23 mouse cellular contexts compared by ENCODE assay signal in genomic region chr4:126330295-126330694, GRCm38 (mm10). TPM values are rescaled to one million over a fixed set of nuclear protein-coding genes. Genes with fewer than 3 reads are reported as not detected.
DNase-seq lines count a peak whose midpoint lies in the region; ATAC-seq and TF ChIP-seq lines count a peak whose summit lies in the region.
"Had no signal": no experiment of that assay in that cellular context is flagged by ENCODE, and none has a peak within 500 bp of the region (broad histone marks: within the 10 kb centered on the region; RNA-seq: fewer than 3 reads in every experiment).

No protein-coding gene starts in this region.

- H3K9ac ChIP-seq in lung, postnatal 0 days (replicated peaks; ENCODE audit: low read depth), result no peak overlapping the region
- no peak overlapping the region for H3K9ac ChIP-seq in neural tube, embryonic 15.5 days (replicated peaks)

- H3K4me2 ChIP-seq in lung, postnatal 0 days (replicated peaks; ENCODE audit: low read depth, low read length), result no peak overlapping the region
- no peak overlapping the region for H3K4me2 ChIP-seq in neural tube, embryonic 15.5 days

- no peak overlapping the region for H3K4me3 ChIP-seq in heart, embryonic 10.5 days
- no peak overlapping the region for H3K4me3 ChIP-seq in lung, postnatal 0 days (ENCODE audit: low read depth, low read length)
- no peak overlapping the region for H3K4me3 ChIP-seq in neural tube, embryonic 15.5 days (replicated peaks)

- TF ChIP-seq EP300 in lung, postnatal 0 days (IDR thresholded peaks at IDR 0.05), result no peak

- ATAC-seq in lung, postnatal 0 days, result peak; percentile 73
- no peak for ATAC-seq in neural tube, embryonic 15.5 days (ENCODE audit: low FRiP score)
- ATAC-seq: activated CD4-positive, CD25-positive, alpha-beta regulatory T cell, adult 4 months; CD4-positive, CD25-positive, alpha-beta regulatory T cell, adult 4 months; Patski had no signal

- TF ChIP-seq CTCF in lung, postnatal 0 days (IDR thresholded peaks at IDR 0.05), result no peak

- WGBS in heart, embryonic 10.5 days, result 86% methylated on average over 4 of the region's 4 CpGs
- WGBS in lung, postnatal 0 days, result 61% methylated on average over 4 of the region's 4 CpGs
- WGBS in neural tube, embryonic 15.5 days, result 94% methylated on average over 4 of the region's 4 CpGs

- no peaks in the 10 kb centered on the region; the same call in 1 of the 2 replicates for H3K36me3 ChIP-seq in heart, embryonic 10.5 days
- H3K36me3 ChIP-seq in lung, postnatal 0 days (ENCODE audit: insufficient read depth, low read length), result no peaks in the 10 kb centered on the region
- H3K36me3 ChIP-seq in neural tube, embryonic 15.5 days, result 0 out of 2 replicates have a peak, but pooled peaks cover 4% of the 10 kb centered on the region

- peaks cover 9% of the 10 kb centered on the region for H3K27me3 ChIP-seq in heart, embryonic 10.5 days (ENCODE audit: insufficient read depth, poor library complexity, severe bottlenecking)
- no peaks in the 10 kb centered on the region for H3K27me3 ChIP-seq in lung, postnatal 0 days (replicated peaks; ENCODE audit: insufficient read depth, low read length)
- peaks cover 3% of the 10 kb centered on the region; the same call in 1 of the 2 replicates for H3K27me3 ChIP-seq in neural tube, embryonic 15.5 days (replicated peaks)
- H3K27me3 ChIP-seq: CH12.LX, Patski had no signal

- peak; percentile 71 for DNase-seq in heart, adult 11 months
- no peak for DNase-seq in heart, adult 8-10 months (ENCODE audit: low spot score)
- peak; percentile 55 for DNase-seq in heart, embryonic 10.5 days (ENCODE audit: low spot score)
- no peak for DNase-seq in heart, postnatal 4 days
- DNase-seq in lung, postnatal 0 days (ENCODE audit: low spot score), result no peak
- DNase-seq in lung, postnatal 14 days, result no peak
- DNase-seq in neural tube, embryonic 10.5 days (ENCODE audit: extremely low spot score, low spot score), result peak; percentile 6
- DNase-seq: adrenal gland, adult 2 months; adrenal gland, adult 8-10 months; adrenal gland, postnatal 10 days; adrenal gland, postnatal 14 days; adrenal gland, postnatal 25 days; adrenal gland, postnatal 36 days; B cell, adult 2 months; cerebellum, adult 11 months; cerebellum, adult 11-12 months had no signal

- no peak overlapping the region for H3K27ac ChIP-seq in heart, embryonic 10.5 days
- no peak overlapping the region for H3K27ac ChIP-seq in lung, postnatal 0 days (ENCODE audit: low read length)
- H3K27ac ChIP-seq in neural tube, embryonic 15.5 days (replicated peaks), result no peak overlapping the region

- no peaks in the 10 kb centered on the region for H3K9me3 ChIP-seq in heart, embryonic 10.5 days
- no peaks in the 10 kb centered on the region for H3K9me3 ChIP-seq in lung, postnatal 0 days (ENCODE audit: low read length)
- no peaks in the 10 kb centered on the region for H3K9me3 ChIP-seq in neural tube, embryonic 15.5 days (replicated peaks)
- H3K9me3 ChIP-seq: G1E had no signal

- peaks cover 8% of the 10 kb centered on the region; the same call in 1 of the 2 replicates for H3K4me1 ChIP-seq in heart, embryonic 10.5 days
- H3K4me1 ChIP-seq in lung, postnatal 0 days (ENCODE audit: insufficient read depth, low read depth, low read length), result no peaks in the 10 kb centered on the region
- H3K4me1 ChIP-seq in neural tube, embryonic 15.5 days, result peaks cover 4% of the 10 kb centered on the region

RNA-seq across cellular contexts. Expression of gene Tekt2, which starts 4.8 kb away (rescaled TPM):
- under 1 TPM in 2 of 4 experiments, not detected in 2; 0.47 to 0.95 TPM for total RNA-seq in heart, adult 8-10 months (2022)
- 0.47 and 0.62 TPM in 2 replicates for polyA plus RNA-seq in heart, embryonic 10.5 days (2016; fragmentation: Nextera tagmentation; extraction: Ambion mirVana)
- under 1 TPM; 0.41 to 0.61 TPM for total RNA-seq in heart, postnatal 4 days (2021)
- polyA plus RNA-seq in lung, postnatal 0 days (2015; fragmentation: Nextera tagmentation; extraction: Ambion mirVana), result 14.6 and 15.7 TPM in 2 replicates
- polyA plus RNA-seq in neural tube, embryonic 15.5 days (2015; fragmentation: Nextera tagmentation; extraction: Ambion mirVana), result 8.3 and 9.2 TPM in 2 replicates
- total RNA-seq: MEL had no signal
- polyA plus RNA-seq: CD4-positive, CD25-positive, alpha-beta regulatory T cell, adult 4 months; G1E had no signal

RNA-seq across cellular contexts. Expression of gene Adprhl2, which starts 8.8 kb away (rescaled TPM):
- total RNA-seq in heart, adult 8-10 months (2022), result 10 to 100 TPM; 12.7 to 14.4 (median 13.5) TPM
- polyA plus RNA-seq in heart, embryonic 10.5 days (2016; fragmentation: Nextera tagmentation; extraction: Ambion mirVana), result 53.1 and 68.9 TPM in 2 replicates
- total RNA-seq in heart, postnatal 4 days (2021), result 10 to 100 TPM; 18.7 to 19.9 TPM
- polyA plus RNA-seq in lung, postnatal 0 days (2015; fragmentation: Nextera tagmentation; extraction: Ambion mirVana), result 40.9 and 42.1 TPM in 2 replicates
- 75.5 and 79.8 TPM in 2 replicates for polyA plus RNA-seq in neural tube, embryonic 15.5 days (2015; fragmentation: Nextera tagmentation; extraction: Ambion mirVana)

RNA-seq across cellular contexts. Expression of gene Col8a2, which starts 43.7 kb away (rescaled TPM):
- total RNA-seq in heart, adult 8-10 months (2022), result under 1 TPM; 0.35 to 0.91 (median 0.46) TPM
- 3.3 and 3.7 TPM in 2 replicates for polyA plus RNA-seq in heart, embryonic 10.5 days (2016; fragmentation: Nextera tagmentation; extraction: Ambion mirVana)
- 1 to 10 TPM; 2.3 to 3.1 TPM for total RNA-seq in heart, postnatal 4 days (2021)
- 1.4 and 1.9 TPM in 2 replicates for polyA plus RNA-seq in lung, postnatal 0 days (2015; fragmentation: Nextera tagmentation; extraction: Ambion mirVana)
- polyA plus RNA-seq in neural tube, embryonic 15.5 days (2015; fragmentation: Nextera tagmentation; extraction: Ambion mirVana), result 7.4 and 9.8 TPM in 2 replicates
- total RNA-seq: CH12.LX, MEL had no signal
- polyA plus RNA-seq: activated CD4-positive, CD25-positive, alpha-beta regulatory T cell, adult 4 months; CD4-positive, CD25-positive, alpha-beta regulatory T cell, adult 4 months; G1E had no signal

Comparison
In these comparisons a context has a peak if more than half of its experiments do, and no peak if none do; other contexts are left out.
1. DNase-seq: peak in heart, adult 11 months (single experiment), heart, embryonic 10.5 days (single experiment) and neural tube, embryonic 10.5 days (single experiment); none in heart, adult 8-10 months (single experiment), heart, postnatal 4 days (single experiment), lung, postnatal 0 days (single experiment) and lung, postnatal 14 days (single experiment).